Mouse (Mus musculus): Measurements from ENCODE around the gene Vamp9. TPM values are rescaled to one million over a fixed set of nuclear protein-coding genes. Genes with fewer than 3 reads are reported as not detected.

Gene Vamp9
- not detected in 3 replicates for total RNA-seq (2017)

DNA sequence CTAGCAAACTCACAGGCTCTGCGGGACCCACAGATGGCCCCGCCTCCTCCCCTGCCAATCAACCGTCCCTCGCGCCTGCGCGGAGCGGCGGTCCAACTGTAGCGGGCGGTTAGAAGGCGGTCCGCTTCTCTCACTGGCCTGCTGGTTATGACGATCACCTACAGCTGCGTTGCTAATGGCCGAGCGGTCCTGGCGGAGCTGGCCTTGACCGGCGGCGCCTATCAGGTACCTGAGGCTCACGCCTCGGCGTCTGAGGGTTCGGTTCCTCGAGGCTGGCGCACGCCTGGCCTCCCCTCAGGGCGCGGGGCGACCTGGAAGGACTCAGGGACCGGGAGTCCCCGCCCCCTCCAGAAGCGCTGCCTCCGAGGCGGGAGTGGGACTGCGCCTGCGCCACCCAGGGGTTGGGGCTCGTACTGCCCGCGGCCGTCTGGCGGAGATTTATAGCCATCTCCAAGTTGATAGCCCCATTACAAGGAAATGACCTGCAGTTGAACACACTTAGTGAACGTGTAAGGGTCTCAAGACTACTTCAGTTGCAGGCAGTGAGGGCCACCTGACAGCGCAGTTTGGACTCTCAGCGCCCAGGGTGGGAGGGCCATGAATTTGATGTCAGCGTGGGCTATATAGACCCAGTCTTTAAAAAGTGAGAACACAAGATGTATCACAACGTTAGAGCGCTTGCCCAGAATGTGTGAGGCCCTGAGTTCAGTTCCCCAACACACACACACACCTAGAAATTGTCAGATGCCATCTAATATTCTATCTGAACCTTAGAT lies at the start of gene Vamp9:
Gene Vamp9, plus strand, starts transcription at position 74 of the 776 bp plus-strand sequence.
- ATAC-seq (replicated peaks; ENCODE audit: insufficient number of reproducible peaks, low FRiP score, low TSS enrichment, poor library complexity, severe bottlenecking) = peak; percentile 95

- no peak for ATAC-seq (replicated peaks; ENCODE audit: insufficient number of reproducible peaks, low FRiP score, low TSS enrichment, poor library complexity, severe bottlenecking)
Measured at GRCm38 (mm10) chr5:99857106-99857637, 48.9 kb upstream of the Vamp9 start.

GRCm38 (mm10) chr5:99859637-99860433 lies 46.2 kb upstream of the Vamp9 start:
- no peak for ATAC-seq (replicated peaks; ENCODE audit: insufficient number of reproducible peaks, low FRiP score, low TSS enrichment, poor library complexity, severe bottlenecking)

DNA sequence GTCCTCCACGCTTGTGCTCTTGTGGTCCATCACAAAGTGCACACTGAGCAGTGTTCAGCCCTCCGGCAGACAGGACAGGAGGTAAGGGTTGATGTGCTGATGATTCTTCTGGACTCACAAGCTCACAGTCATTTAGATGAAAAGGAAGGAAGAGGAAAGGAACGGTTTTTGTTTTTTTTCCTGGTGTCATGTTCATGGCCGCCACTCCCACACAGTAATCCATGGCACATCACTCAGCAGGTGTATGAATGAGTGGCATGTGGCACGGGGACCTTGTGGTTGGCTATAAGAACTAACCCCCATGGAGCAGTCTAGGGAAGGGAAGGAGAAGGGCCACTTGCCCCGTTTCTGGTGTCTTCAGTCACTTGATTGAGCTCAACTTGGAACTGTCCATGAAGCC lies 44.2 kb upstream of the Vamp9 start:
- ATAC-seq (replicated peaks; ENCODE audit: insufficient number of reproducible peaks, low FRiP score, low TSS enrichment, poor library complexity, severe bottlenecking) = no peak

DNA sequence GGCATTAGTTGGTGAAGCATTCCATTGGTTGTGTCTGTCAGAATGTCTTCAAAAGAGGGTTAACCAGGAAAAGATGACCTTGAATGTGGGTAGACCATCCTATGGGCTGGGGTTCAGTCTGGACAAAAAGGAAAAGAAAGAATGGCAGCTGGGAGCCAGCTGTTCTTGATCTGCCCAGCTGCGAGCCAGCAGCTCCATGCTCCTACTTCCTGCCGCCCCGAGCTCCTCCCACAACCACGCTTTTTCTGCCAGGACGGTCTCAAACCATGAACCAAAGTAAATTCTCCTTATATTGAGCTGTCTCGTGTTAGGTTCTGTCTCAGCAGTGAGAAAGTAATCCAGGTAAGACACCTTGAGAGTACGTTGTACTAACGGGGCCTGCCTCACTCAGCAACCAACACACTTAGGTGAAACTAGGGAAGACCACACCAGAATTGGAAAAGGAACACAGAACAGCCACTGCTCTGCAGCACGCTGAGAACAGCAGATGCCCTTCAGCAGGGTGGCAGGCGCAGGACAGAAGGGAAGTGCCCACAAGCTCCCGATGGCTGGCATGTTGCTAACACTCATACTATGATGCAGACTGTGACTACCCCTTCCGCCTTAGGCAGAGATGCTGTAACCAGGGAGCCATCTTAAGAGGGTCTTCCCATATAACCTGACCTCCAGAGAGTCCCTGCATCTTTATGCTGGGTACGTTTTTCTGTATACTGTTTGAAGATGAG lies 42.2 kb upstream of the Vamp9 start:
- ATAC-seq (replicated peaks; ENCODE audit: insufficient number of reproducible peaks, low FRiP score, low TSS enrichment, poor library complexity, severe bottlenecking) = no peak

DNA sequence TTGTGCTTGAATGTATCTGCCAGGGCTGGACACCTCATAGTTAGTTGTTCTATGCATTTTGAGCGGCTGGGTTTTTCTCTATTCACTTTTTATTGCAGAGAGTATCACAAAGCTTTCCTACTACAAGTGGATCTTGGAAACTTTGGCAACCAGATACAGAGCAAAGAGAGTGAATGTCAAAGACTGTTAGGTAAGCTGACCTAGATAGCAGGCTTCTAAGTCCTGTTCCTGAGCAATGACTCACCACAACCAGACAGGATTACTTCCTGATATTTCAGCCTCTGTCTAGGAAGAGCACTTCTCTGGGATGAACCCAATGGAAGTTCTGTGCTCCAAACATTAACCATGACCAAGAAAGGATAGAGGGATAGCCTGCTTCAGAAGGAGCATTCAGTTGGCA lies 40.3 kb upstream of the Vamp9 start:
- no peak for ATAC-seq (replicated peaks; ENCODE audit: insufficient number of reproducible peaks, low FRiP score, low TSS enrichment, poor library complexity, severe bottlenecking)

DNA sequence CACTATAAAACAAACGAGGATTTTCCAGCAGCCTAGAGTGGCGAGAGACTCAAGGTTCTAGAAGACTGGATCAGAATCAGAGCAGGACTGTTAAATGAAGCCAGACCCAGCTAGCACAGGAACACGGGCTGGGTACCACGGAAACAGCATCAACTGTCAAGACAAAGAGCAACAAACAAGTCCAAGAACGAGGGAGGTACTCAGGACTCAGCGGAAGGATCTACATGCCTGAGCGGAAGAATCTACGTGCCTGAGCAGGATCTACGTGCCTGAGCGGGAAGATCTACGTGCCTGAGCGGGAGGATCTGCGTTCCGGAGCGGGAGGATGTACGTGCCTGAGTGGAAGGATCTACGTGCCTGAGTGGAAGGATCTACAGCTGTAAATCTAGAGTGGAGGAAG lies 37.8 kb upstream of the Vamp9 start:
- ATAC-seq (replicated peaks; ENCODE audit: insufficient number of reproducible peaks, low FRiP score, low TSS enrichment, poor library complexity, severe bottlenecking) = no peak

GRCm38 (mm10) chr5:99868923-99869322 lies 37.1 kb upstream of the Vamp9 start:
- ATAC-seq (replicated peaks; ENCODE audit: insufficient number of reproducible peaks, low FRiP score, low TSS enrichment, poor library complexity, severe bottlenecking) = no peak

GRCm38 (mm10) chr5:99877565-99877964 lies 28.5 kb upstream of the Vamp9 start:
- ATAC-seq (replicated peaks; ENCODE audit: insufficient number of reproducible peaks, low FRiP score, low TSS enrichment, poor library complexity, severe bottlenecking) = no peak

GRCm38 (mm10) chr5:99882441-99882840 lies 23.6 kb upstream of the Vamp9 start:
- no peak for ATAC-seq (replicated peaks; ENCODE audit: insufficient number of reproducible peaks, low FRiP score, low TSS enrichment, poor library complexity, severe bottlenecking)

- ATAC-seq (replicated peaks; ENCODE audit: insufficient number of reproducible peaks, low FRiP score, low TSS enrichment, poor library complexity, severe bottlenecking) = no peak
Measured at GRCm38 (mm10) chr5:99884035-99884434, 22.0 kb upstream of the Vamp9 start.

GRCm38 (mm10) chr5:99887133-99887532 lies 18.9 kb upstream of the Vamp9 start:
- ATAC-seq (replicated peaks; ENCODE audit: insufficient number of reproducible peaks, low FRiP score, low TSS enrichment, poor library complexity, severe bottlenecking) = no peak

GRCm38 (mm10) chr5:99891516-99892441 lies 14.3 kb upstream of the Vamp9 start:
- ATAC-seq (replicated peaks; ENCODE audit: insufficient number of reproducible peaks, low FRiP score, low TSS enrichment, poor library complexity, severe bottlenecking) = no peak

- no peak for ATAC-seq (replicated peaks; ENCODE audit: insufficient number of reproducible peaks, low FRiP score, low TSS enrichment, poor library complexity, severe bottlenecking)
Measured at GRCm38 (mm10) chr5:99900041-99900440, 6.0 kb upstream of the Vamp9 start.

- no peak for ATAC-seq (replicated peaks; ENCODE audit: insufficient number of reproducible peaks, low FRiP score, low TSS enrichment, poor library complexity, severe bottlenecking)
Measured at GRCm38 (mm10) chr5:99905731-99906130, 323 bp upstream of the Vamp9 start.

- no peak for ATAC-seq (replicated peaks; ENCODE audit: insufficient number of reproducible peaks, low FRiP score, low TSS enrichment, poor library complexity, severe bottlenecking)
Measured at GRCm38 (mm10) chr5:99915494-99915893, 9.4 kb downstream of the Vamp9 start.

- no peak for ATAC-seq (replicated peaks; ENCODE audit: insufficient number of reproducible peaks, low FRiP score, low TSS enrichment, poor library complexity, severe bottlenecking)
Measured at GRCm38 (mm10) chr5:99922033-99922432, 16.0 kb downstream of the Vamp9 start.

GRCm38 (mm10) chr5:99927951-99928350 lies 21.9 kb downstream of the Vamp9 start:
- ATAC-seq (replicated peaks; ENCODE audit: insufficient number of reproducible peaks, low FRiP score, low TSS enrichment, poor library complexity, severe bottlenecking) = peak; percentile 76

Measured in monocyte, adult 5-6 weeks (primary cell).